8 mouse cellular contexts compared by ENCODE assay signal in the genomic region with DNA sequence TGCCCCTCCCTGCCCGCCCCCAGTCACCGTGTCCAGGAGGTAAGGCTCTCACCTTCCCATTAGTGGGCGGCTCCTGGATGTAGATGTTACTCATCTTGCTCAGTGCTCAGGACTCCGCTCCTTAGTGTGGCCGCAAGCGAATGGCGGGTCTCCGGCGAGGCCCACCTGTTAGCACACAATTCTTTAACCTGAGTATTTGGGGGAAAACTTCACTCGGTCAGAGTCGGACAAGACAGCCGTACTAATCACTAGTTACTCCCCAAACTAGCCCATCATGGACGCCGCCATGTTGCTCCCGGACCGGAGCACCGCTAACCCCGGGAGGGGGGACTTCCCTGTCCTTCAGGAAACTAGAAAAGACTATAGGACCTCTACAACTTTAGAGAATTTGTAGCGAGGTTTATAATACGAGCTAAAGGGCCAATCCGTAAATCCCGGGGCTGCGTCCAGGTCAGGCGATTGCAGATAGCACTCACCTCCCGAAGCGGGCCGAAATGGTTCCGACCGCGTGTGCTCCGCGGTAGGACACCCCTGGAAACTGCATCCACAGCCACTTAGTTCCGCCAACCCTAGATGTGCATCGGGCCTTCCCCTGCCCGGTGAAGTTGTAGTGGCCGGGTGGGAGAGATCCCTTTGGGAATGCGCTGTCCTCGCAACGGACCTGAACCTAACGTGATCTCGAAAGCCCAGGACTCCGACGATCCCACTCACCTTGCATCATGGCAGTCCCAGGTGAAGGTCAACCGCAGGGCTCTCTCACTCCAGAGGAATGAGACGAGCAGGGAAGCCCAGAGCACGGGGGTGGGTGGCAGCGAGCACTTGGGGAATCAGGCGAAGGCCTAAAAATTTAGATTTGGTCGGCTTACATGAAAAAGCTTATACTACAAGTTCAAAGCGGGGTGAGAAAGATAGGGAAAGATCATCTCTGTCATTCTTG. TPM values are rescaled to one million over a fixed set of nuclear protein-coding genes. Genes with fewer than 3 reads are reported as not detected.
DNase-seq lines count a peak whose midpoint lies in the region; ATAC-seq and TF ChIP-seq lines count a peak whose summit lies in the region.

Gene Cwc27 (minus strand): TSS at position 508 of the 937 bp plus-strand sequence.

- ATAC-seq in hematopoietic stem cell, adult 5-6 weeks (replicated peaks in 1 of 2; ENCODE audit: insufficient read depth in 1 of 2, low FRiP score in 2 of 2, low TSS enrichment in 1 of 2, low read depth in 1 of 2, poor library complexity in 2 of 2, severe bottlenecking in 2 of 2), result peak; percentile 89 to 91
- ATAC-seq in lung, embryonic 16.5 days (ENCODE audit: low read depth), result peak; percentile 94

- peak; percentile 18 to 64; a peak in 1 of 4 replicates for TF ChIP-seq POLR2A in MEL (IDR thresholded peaks at IDR 0.05; ENCODE audit: control insufficient read depth in 1 of 2, insufficient read depth in 1 of 2, low read depth in 1 of 2, low read length in 2 of 2, poor library complexity in 1 of 2)
- peak; percentile 58; the same call in 1 of the 2 replicates for TF ChIP-seq POLR2A in cerebellum, adult 2 months (IDR thresholded peaks at IDR 0.05; ENCODE audit: borderline replicate concordance, insufficient read depth, low read length)

- H3K27ac ChIP-seq in MEL (ENCODE audit: control insufficient read depth, low read depth, low read length), result peak within 1 kb of the TSS; percentile 91
- peak within 1 kb of the TSS; percentile 98 for H3K27ac ChIP-seq in cerebellum, adult 2 months (ENCODE audit: insufficient read depth, low read length)
- H3K27ac ChIP-seq in lung, embryonic 16.5 days (ENCODE audit: low read length), result peak within 1 kb of the TSS; percentile 86

- WGBS in cerebellum, adult 2 months, result 1% methylated on average over 50 of the region's 50 CpGs
- under 1% methylated on average over 50 of the region's 50 CpGs for WGBS in lung, embryonic 16.5 days

- TF ChIP-seq EP300 in MEL (IDR thresholded peaks at IDR 0.05; ENCODE audit: low read depth in 1 of 2, low read length in 2 of 2), result 0 out of 4 replicates have a peak, but pooled peaks of 1 of the 2 experiments have one; percentile 22

- H3K9me3 ChIP-seq in MEL (replicated peaks; ENCODE audit: insufficient read depth, low read length), result no peaks in the 10 kb centered on the region
- no peaks in the 10 kb centered on the region for H3K9me3 ChIP-seq in lung, embryonic 16.5 days (ENCODE audit: control insufficient read depth, low read length)

- no peak for TF ChIP-seq RAD21 in MEL (IDR thresholded peaks at IDR 0.05; ENCODE audit: low read depth, low read length)

- H3K9ac ChIP-seq in MEL (ENCODE audit: control insufficient read depth, low read depth, low read length, poor library complexity, severe bottlenecking), result peak within 1 kb of the TSS; percentile 96
- peak within 1 kb of the TSS; percentile 95 for H3K9ac ChIP-seq in lung, embryonic 16.5 days (ENCODE audit: low read length)

- DNase-seq in MEL (ENCODE audit: low read depth, low spot score), result peak; percentile 94
- peak; percentile 82 to 92 for DNase-seq in cerebellum, adult 2 months
- peak; percentile 88 for DNase-seq in forelimb bud, embryonic 11.5 days (ENCODE audit: low read depth, low spot score)
- peak; percentile 70 for DNase-seq in layer of hippocampus, adult 9-10 months (ENCODE audit: low spot score)
- DNase-seq in ovary, postnatal 10 days (ENCODE audit: low spot score), result peak; percentile 81
- DNase-seq in thymus, postnatal 10 days (ENCODE audit: low spot score in 2 of 2), result peak; percentile 68 to 76

- H3K4me1 ChIP-seq in MEL (ENCODE audit: control insufficient read depth in 1 of 2, insufficient read depth in 2 of 2, low read length in 2 of 2), result peaks cover 5 to 12% of the 10 kb centered on the region in 2 experiments; a peak in 2 of 4 replicates
- H3K4me1 ChIP-seq in cerebellum, adult 2 months (ENCODE audit: control insufficient read depth, insufficient read depth, low read length), result no peaks in the 10 kb centered on the region; the same call in 1 of the 2 replicates
- peaks cover 15% of the 10 kb centered on the region for H3K4me1 ChIP-seq in lung, embryonic 16.5 days (replicated peaks; ENCODE audit: control insufficient read depth, insufficient read depth, low read length)

- peak within 1 kb of the TSS; percentile 88 for H3K4me2 ChIP-seq in lung, embryonic 16.5 days (ENCODE audit: low read depth, low read length)

- peaks cover 14% of the 10 kb centered on the region for H3K79me2 ChIP-seq in MEL (ENCODE audit: control insufficient read depth, insufficient read depth, low read length, poor library complexity)

- no peak for TF ChIP-seq CTCF in MEL (IDR thresholded peaks at IDR 0.05 in 2 of 3, conservative IDR thresholded peaks at IDR 0.05 in 1 of 3; ENCODE audit: control insufficient read depth in 1 of 3, insufficient read depth in 1 of 3, low read depth in 2 of 3, low read length in 3 of 3, poor library complexity in 1 of 3, severe bottlenecking in 1 of 3)
- no peak for TF ChIP-seq CTCF in cerebellum, adult 2 months (IDR thresholded peaks at IDR 0.05; ENCODE audit: borderline replicate concordance, insufficient read depth, low read depth, low read length)

- peaks cover 0 to 21% of the 10 kb centered on the region in 2 experiments; a peak in 2 of 4 replicates for H3K36me3 ChIP-seq in MEL (ENCODE audit: control insufficient read depth in 1 of 2, insufficient read depth in 2 of 2, low read length in 2 of 2)
- no peaks in the 10 kb centered on the region; the same call in 1 of the 2 replicates for H3K36me3 ChIP-seq in lung, embryonic 16.5 days (ENCODE audit: control insufficient read depth, insufficient read depth, low read length)

- H3K4me3 ChIP-seq in MEL (ENCODE audit: control insufficient read depth in 1 of 2, insufficient read depth in 1 of 2, low read depth in 2 of 2, low read length in 2 of 2), result peak within 1 kb of the TSS; percentile 83 to 96
- peak within 1 kb of the TSS; percentile 80 for H3K4me3 ChIP-seq in cerebellum, adult 2 months (replicated peaks; ENCODE audit: insufficient read depth, low read depth, low read length)
- peak within 1 kb of the TSS; percentile 91 for H3K4me3 ChIP-seq in lung, embryonic 16.5 days (ENCODE audit: low read length)

- H3K27me3 ChIP-seq in MEL (ENCODE audit: control insufficient read depth in 1 of 2, insufficient read depth in 2 of 2, low read length in 2 of 2), result no peaks in the 10 kb centered on the region
- no peaks in the 10 kb centered on the region for H3K27me3 ChIP-seq in cerebellum, adult 2 months (ENCODE audit: control insufficient read depth, insufficient read depth, low read length)
- H3K27me3 ChIP-seq in lung, embryonic 16.5 days (ENCODE audit: control insufficient read depth, insufficient read depth, low read depth, low read length), result no peaks in the 10 kb centered on the region

TF ChIP-seq in MEL, 35 proteins besides CTCF, POLR2A, EP300 and RAD21 (continues in another document):
- TF ChIP-seq MAZ (IDR thresholded peaks at IDR 0.05; ENCODE audit: low read depth, low read length) (peak; percentile 44; the same call in 1 of the 2 replicates), CHD1 (IDR thresholded peaks at IDR 0.05; ENCODE audit: low read depth, low read length) (peak; percentile 100), SIN3A (IDR thresholded peaks at IDR 0.05; ENCODE audit: low read length) (peak; percentile 88), ETS1 (IDR thresholded peaks at IDR 0.05; ENCODE audit: low read depth, low read length) (peak; percentile 17; the same call in 1 of the 2 replicates), BHLHE40 (IDR thresholded peaks at IDR 0.05; ENCODE audit: borderline replicate concordance, low read depth, low read length) (peak; percentile 43; the same call in 1 of the 2 replicates), MAFK (IDR thresholded peaks at IDR 0.05; ENCODE audit: borderline replicate concordance, low read depth, low read length) (no peak), ZKSCAN1 (IDR thresholded peaks at IDR 0.05; ENCODE audit: low read depth, low read length) (no peak), JUND (IDR thresholded peaks at IDR 0.05; ENCODE audit: low read depth, low read length) (0 out of 2 replicates have a peak, but pooled peaks have one; percentile 12), USF2 (IDR thresholded peaks at IDR 0.05; ENCODE audit: borderline replicate concordance in 1 of 2, insufficient read depth in 1 of 2, low read depth in 1 of 2, low read length in 2 of 2) (no peak), POLR2AphosphoS5 (IDR thresholded peaks at IDR 0.05; ENCODE audit: borderline replicate concordance, low read depth, low read length) (0 out of 2 replicates have a peak, but pooled peaks have one; percentile 47), ZC3H11A (IDR thresholded peaks at IDR 0.05; ENCODE audit: low read depth, low read length) (no peak), KAT2A (conservative IDR thresholded peaks at IDR 0.05; ENCODE audit: low read depth, low read length) (no peak; the same call in 1 of the 2 replicates), UBTF (IDR thresholded peaks at IDR 0.05; ENCODE audit: borderline replicate concordance, insufficient read depth, low read depth, low read length) (peak; percentile 85; the same call in 1 of the 2 replicates), MAX (IDR thresholded peaks at IDR 0.05; ENCODE audit: low read length) (peak; percentile 6; the same call in 1 of the 2 replicates), MYC (IDR thresholded peaks at IDR 0.05; ENCODE audit: low read depth, low read length) (0 out of 2 replicates have a peak, but pooled peaks have one; percentile 31), MYB (IDR thresholded peaks at IDR 0.05; ENCODE audit: low read depth, low read length) (no peak), RCOR1 (IDR thresholded peaks at IDR 0.05; ENCODE audit: low read depth, low read length) (no peak), NRF1 (IDR thresholded peaks at IDR 0.05; ENCODE audit: insufficient read depth, low read depth, low read length, poor library complexity, severe bottlenecking) (no peak), TAL1 (IDR thresholded peaks at IDR 0.05; ENCODE audit: low read length) (no peak), HCFC1 (IDR thresholded peaks at IDR 0.05; ENCODE audit: low read depth, low read length) (peak; percentile 91), CHD2 (IDR thresholded peaks at IDR 0.05; ENCODE audit: low read length) (no peak), GABPA (IDR thresholded peaks at IDR 0.05; ENCODE audit: low read depth, low read length) (no peak), SMC3 (IDR thresholded peaks at IDR 0.05; ENCODE audit: low read depth, low read length) (no peak), TCF12 (IDR thresholded peaks at IDR 0.05; ENCODE audit: low read depth, low read length) (peak; percentile 73), POLR2AphosphoS2 (IDR thresholded peaks at IDR 0.05; ENCODE audit: low read length) (peak; percentile 45; the same call in 1 of the 2 replicates)

RNA-seq across cellular contexts. Expression of gene Cwc27, which starts in this region (rescaled TPM):
- 18.3 and 18.9 TPM in 2 replicates for total RNA-seq in MEL (2012; rRNA removed)
- 10 to 100 TPM in 1 of 2 experiments, not detected in 1; 22.0 TPM for polyA plus RNA-seq in MEL (2012; ENCODE audit: insufficient read depth in 1 of 2, insufficient read length in 2 of 2, low read depth in 1 of 2, low replicate concordance in 2 of 2, missing spikeins in 1 of 2)
- polyA plus RNA-seq in cerebellum, adult 2 months (2012; rRNA removed), result 15.2 and 16.4 TPM in 2 replicates
- 52.8 and 63.6 TPM in 2 replicates for total RNA-seq in hematopoietic stem cell, adult 5-6 weeks (2017)
- 25.0 and 26.5 TPM in 2 replicates for polyA plus RNA-seq in lung, embryonic 16.5 days (2015; fragmentation: Nextera tagmentation; extraction: Ambion mirVana)

Comparison
In these comparisons a context has a peak if more than half of its experiments do, and no peak if none do; other contexts are left out.
1. Peak in every context shown above with its lines: DNase-seq, ATAC-seq, H3K4me3 ChIP-seq and H3K27ac ChIP-seq.